Mouse (Mus musculus): Measurements from ENCODE around the gene Fam219a. TPM values are rescaled to one million over a fixed set of nuclear protein-coding genes. Genes with fewer than 3 reads are reported as not detected.

Fam219a gene
- polyA plus RNA-seq (2012; rRNA removed): 1.6 and 1.8 TPM in 2 replicates

GRCm38 (mm10) chr4:41569411-41569885 is at the start of gene Fam219a, which contains the start of gene Dnaic1:
Gene Fam219a, minus strand, starts transcription at chr4:41569538.
Gene Dnaic1, plus strand, starts transcription at chr4:41569775.

GRCm38 (mm10) chr4:41517233-41517632 is 52.1 kb downstream of the Fam219a start, which contains the start of gene 1110017D15Rik:
Gene 1110017D15Rik, minus strand, starts transcription at chr4:41517333.

GRCm38 (mm10) chr4:41502986-41503412 is 66.3 kb downstream of the Fam219a start, which contains the start of gene AI464131:
Gene AI464131, minus strand, starts transcription at chr4:41503076.

Other genes starting within 250 kb of the Fam219a start
- gene Ubap1, start 220.5 kb downstream of the Fam219a start, polyA plus RNA-seq (2012; rRNA removed): 16.5 and 18.8 TPM in 2 replicates
- 3.6 and 4.6 TPM in 2 replicates for gene Kif24, start 104.7 kb downstream of the Fam219a start, polyA plus RNA-seq (2012; rRNA removed)
- gene Nudt2, start 104.4 kb downstream of the Fam219a start, polyA plus RNA-seq (2012; rRNA removed): 14.3 and 14.6 TPM in 2 replicates
- 0.50 and 0.59 TPM in 2 replicates for gene AI464131, start 66.5 kb downstream of the Fam219a start, polyA plus RNA-seq (2012; rRNA removed)
- gene 1110017D15Rik, start 52.2 kb downstream of the Fam219a start, polyA plus RNA-seq (2012; rRNA removed): not detected in 2 replicates
- 1.3 and 1.6 TPM in 2 replicates for gene Dnaic1, start 237 bp upstream of the Fam219a start, polyA plus RNA-seq (2012; rRNA removed)
- 1.1 and 1.3 TPM in 2 replicates for gene Enho, start 70.8 kb upstream of the Fam219a start, polyA plus RNA-seq (2012; rRNA removed)
- 0.69 and 0.75 TPM in 2 replicates for gene Cntfr, start 127.6 kb upstream of the Fam219a start, polyA plus RNA-seq (2012; rRNA removed)
- 13.2 and 13.6 TPM in 2 replicates for gene Il11ra1, start 130.5 kb upstream of the Fam219a start, polyA plus RNA-seq (2012; rRNA removed)
- gene Rpp25l, start 144.0 kb upstream of the Fam219a start, polyA plus RNA-seq (2012; rRNA removed): 22.3 and 26.0 TPM in 2 replicates
- gene Dctn3, start 153.6 kb upstream of the Fam219a start, polyA plus RNA-seq (2012; rRNA removed): 37.2 and 43.0 TPM in 2 replicates
- gene Arid3c, start 161.6 kb upstream of the Fam219a start, polyA plus RNA-seq (2012; rRNA removed): not detected in 2 replicates
- gene Galt, start 185.7 kb upstream of the Fam219a start, polyA plus RNA-seq (2012; rRNA removed): 21.6 and 24.6 TPM in 2 replicates
- gene Sigmar1, start 186.6 kb upstream of the Fam219a start, polyA plus RNA-seq (2012; rRNA removed): 22.4 and 26.2 TPM in 2 replicates
- gene Ccl27a, start 204.7 kb upstream of the Fam219a start, polyA plus RNA-seq (2012; rRNA removed): 8.5 and 9.4 TPM in 2 replicates

Measured in liver, embryonic 14 days (tissue).